Mouse (Mus musculus) stomach, postnatal 0 days (tissue): ENCODE results near the gene Bcat2.
"Not testable (repeated sequence)": the region's sequence is repeated elsewhere in the genome, so short reads cannot be mapped to it uniquely, and the experiment has no call there.

ENCODE experiments used
- CTCF ChIP-seq: IDR thresholded peaks from 2 replicates; pipeline ENCODE4 v1.5.1; 2016; ENCODE audit warnings: antibody characterized with exemption, low read depth, mild to moderate bottlenecking, moderate library complexity
- EP300 ChIP-seq: optimal IDR thresholded peaks from 2 replicates; pipeline ENCODE3; 2016; ENCODE audit warnings: antibody characterized with exemption

GRCm38 (mm10) chr7:45527169-45527568 lies 42.8 kb upstream of the Bcat2 start:
- TF ChIP-seq EP300, CTCF: not testable (repeated sequence)
